Mouse (Mus musculus) urinary bladder, postnatal 10 days (tissue): ENCODE measurements around the gene Bhlha15.

Source experiments
- DNase-seq: peaks from one replicate; pipeline ENCODE4 v3.0.0; 2022; ENCODE audit warnings: low spot score

Gene Bhlha15

GRCm38 (mm10) chr5:144191026-144191425, 940 bp downstream of the Bhlha15 start:
- no peak for DNase-seq

DNA sequence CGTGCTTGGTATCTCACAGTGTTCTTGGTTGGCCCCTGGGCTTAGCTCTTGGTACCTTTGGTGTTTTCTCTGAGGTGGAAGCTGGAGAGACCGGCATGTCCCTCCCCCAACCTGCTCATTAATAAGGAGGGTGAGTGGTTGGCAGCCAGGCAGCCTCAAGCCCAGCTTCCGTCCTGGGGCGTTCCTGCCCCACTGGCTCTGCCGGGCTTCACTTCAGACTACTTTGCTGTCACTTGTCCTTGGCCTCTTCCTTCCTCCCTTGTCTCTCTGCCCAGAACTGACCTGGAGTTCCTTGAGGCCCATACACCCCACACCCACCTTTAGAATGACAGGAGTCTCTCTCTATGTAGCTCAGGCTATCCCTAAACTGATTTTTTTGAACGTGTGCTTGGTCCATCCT, 2.6 kb downstream of the Bhlha15 start:
- no peak for DNase-seq

- no peak for DNase-seq
Measured at GRCm38 (mm10) chr5:144194416-144194815, 4.3 kb downstream of the Bhlha15 start.

GRCm38 (mm10) chr5:144195567-144195966, 5.5 kb downstream of the Bhlha15 start:
- DNase-seq, result no peak

- no peak for DNase-seq
Measured at GRCm38 (mm10) chr5:144200616-144201015, 10.5 kb downstream of the Bhlha15 start.

GRCm38 (mm10) chr5:144202430-144202829, 12.3 kb downstream of the Bhlha15 start:
- no peak for DNase-seq

GRCm38 (mm10) chr5:144203398-144203959, 13.4 kb downstream of the Bhlha15 start:
- DNase-seq, result no peak

DNA sequence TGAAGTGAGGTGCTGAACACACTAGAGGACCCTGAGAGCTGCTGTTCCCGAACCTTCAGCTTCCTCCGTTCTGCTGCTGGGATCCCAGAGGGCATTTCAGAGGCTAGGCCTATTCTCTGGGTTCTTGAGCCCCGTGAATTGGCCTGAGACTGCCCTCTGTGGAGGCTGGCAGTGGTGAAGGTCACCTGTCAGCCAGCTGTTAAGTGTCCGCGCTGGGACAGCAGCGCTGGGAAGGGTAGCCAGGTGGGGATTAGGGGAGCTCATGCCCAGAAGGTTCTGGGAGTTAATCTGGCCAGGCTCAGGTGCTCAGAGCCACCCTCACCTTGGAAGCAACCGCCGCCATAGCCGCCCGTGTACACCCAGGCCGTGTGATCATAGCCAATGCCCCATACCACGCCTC, 14.2 kb downstream of the Bhlha15 start:
- DNase-seq, result no peak

GRCm38 (mm10) chr5:144204911-144205310, 14.8 kb downstream of the Bhlha15 start:
- DNase-seq, result no peak

DNA sequence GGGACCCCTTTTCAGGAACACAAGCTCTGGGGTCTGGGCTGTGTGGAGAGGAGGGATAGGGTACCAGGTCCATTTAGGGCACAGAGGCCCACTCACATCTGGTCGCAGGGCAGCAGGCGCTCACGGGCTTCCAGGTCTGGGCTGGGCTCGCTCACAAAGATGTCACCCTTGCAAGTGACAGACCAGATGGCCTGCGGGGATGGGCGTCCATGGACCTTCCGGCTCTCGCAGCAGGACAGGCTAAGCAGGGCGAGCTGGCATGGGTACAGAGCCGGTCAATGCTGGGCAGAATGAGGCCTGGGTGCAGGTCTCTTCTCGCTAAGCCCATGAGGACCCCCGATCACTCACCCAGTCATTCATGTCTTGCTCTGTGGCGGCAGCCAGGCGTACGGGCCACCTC, 16.0 kb downstream of the Bhlha15 start:
- no peak for DNase-seq

DNA sequence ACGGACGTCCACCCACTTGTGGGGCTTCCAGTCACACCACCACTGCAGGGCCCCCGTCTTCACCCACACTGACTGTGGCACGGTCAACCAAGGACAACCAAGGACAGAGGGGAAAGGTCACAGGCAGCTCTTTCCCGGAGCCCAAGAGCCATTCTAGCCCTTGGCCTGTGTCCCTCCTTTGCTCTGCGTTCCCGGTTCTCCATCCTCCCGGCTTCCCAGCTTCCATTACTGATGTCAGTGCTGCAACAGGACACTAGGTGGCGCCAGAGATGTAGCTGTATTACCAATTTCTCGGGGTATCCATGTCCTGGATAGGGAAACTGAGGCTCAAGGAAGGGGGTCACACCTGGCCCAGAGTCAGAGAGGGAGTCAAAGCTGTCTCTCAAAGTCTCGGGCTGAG, 17.4 kb downstream of the Bhlha15 start:
- DNase-seq, result no peak

- DNase-seq, result no peak
Measured at GRCm38 (mm10) chr5:144214453-144214852, 24.4 kb downstream of the Bhlha15 start.

DNA sequence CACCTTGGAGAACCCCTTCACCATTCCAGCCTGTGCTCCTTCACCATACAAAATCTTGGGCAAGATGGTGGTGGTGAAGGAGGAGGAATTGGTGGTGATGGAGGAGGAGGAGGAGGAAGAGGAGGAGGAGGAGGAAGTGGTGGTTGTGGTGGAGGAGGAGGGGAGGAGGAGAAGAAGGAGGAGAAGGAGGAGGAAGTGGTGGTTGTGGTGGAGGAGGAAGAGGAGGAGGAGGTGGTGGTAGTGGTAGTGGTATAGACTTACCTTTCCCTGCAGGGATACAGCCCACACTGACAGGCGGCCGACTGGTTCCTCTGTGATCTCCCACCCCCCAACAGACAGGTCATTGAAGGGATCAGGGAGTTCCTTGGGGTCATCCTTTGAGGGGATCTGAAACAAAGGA, 25.9 kb downstream of the Bhlha15 start:
- DNase-seq, result no peak

DNA sequence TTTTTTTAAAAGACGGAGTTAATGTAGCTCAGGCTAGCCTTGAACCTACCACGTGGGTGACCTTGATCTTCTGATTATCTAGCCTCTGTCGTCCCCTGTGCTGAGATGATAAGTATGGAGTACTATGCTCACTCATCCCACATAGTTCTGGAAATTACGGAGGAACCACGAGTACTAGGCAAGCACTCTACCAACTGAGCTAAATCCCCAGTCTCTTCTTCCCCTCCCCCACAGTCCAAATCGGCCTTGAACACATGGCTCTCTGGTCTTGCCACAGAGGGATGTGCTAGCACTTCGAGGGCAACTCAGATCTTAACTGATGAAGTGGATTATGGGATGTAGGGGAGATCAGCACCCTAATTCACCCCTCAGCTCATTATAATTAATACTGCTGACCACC, 28.0 kb downstream of the Bhlha15 start:
- no peak for DNase-seq

- DNase-seq, result no peak
Measured at GRCm38 (mm10) chr5:144219306-144219705, 29.2 kb downstream of the Bhlha15 start.

GRCm38 (mm10) chr5:144219936-144220335, 29.9 kb downstream of the Bhlha15 start:
- DNase-seq, result no peak

GRCm38 (mm10) chr5:144221305-144221704, 31.2 kb downstream of the Bhlha15 start:
- DNase-seq, result no peak

DNA sequence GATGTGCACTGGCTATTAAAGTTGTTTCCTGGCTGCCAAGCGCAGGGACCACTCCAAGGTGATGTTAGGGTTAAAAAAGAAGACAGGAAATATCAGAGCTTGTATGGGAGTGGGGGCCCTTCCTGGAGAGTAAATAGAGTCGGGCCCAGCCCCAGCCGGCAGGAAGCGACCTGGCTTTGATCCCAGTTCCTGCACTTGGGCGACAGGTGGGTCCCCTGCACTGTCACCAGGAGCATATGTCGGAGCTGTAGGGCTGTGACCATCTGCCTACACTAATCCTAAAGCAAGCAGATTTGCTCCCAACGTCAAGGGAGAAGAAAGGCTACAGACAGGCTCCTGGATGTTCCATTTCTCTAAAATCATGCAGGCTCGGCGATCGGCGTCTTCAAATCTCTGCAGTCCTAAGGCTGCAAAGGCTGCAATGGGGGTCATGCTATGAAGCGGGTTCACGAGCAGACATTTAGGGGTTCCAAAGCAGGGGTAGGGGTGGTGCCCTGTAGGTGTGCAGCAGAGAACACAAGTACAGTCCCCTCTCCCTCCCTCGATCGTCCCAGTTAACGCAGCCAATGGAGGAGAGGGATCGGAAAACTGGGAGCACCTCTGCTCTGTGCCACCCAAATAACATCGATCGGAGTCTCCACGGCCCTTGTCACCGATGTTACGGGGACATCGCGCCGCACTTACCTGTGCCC, 32.9 kb downstream of the Bhlha15 start:
- no peak for DNase-seq

DNA sequence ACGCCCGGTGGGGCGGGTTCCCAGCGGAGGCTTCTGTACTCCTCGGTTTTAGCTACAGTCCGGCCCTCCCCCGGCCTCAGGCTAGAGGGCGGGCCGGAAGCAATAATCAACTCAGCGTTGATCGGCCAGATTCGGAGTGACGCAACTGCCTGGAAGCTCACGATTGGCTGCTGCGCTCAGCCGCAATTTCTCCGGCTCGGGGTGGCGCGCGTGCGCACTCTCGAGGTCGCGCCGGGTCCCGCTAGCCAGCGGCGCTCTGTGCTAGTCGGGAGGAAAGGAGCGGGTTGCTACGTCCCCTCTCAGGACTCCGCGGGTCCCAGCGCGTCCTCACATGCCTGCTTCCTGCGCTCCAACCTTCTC, 33.4 kb downstream of the Bhlha15 start, which contains the start of gene Tecpr1:
Gene Tecpr1 (minus strand): TSS at position 113 of the 360 bp plus-strand sequence.
- peak; percentile 71 for DNase-seq

DNA sequence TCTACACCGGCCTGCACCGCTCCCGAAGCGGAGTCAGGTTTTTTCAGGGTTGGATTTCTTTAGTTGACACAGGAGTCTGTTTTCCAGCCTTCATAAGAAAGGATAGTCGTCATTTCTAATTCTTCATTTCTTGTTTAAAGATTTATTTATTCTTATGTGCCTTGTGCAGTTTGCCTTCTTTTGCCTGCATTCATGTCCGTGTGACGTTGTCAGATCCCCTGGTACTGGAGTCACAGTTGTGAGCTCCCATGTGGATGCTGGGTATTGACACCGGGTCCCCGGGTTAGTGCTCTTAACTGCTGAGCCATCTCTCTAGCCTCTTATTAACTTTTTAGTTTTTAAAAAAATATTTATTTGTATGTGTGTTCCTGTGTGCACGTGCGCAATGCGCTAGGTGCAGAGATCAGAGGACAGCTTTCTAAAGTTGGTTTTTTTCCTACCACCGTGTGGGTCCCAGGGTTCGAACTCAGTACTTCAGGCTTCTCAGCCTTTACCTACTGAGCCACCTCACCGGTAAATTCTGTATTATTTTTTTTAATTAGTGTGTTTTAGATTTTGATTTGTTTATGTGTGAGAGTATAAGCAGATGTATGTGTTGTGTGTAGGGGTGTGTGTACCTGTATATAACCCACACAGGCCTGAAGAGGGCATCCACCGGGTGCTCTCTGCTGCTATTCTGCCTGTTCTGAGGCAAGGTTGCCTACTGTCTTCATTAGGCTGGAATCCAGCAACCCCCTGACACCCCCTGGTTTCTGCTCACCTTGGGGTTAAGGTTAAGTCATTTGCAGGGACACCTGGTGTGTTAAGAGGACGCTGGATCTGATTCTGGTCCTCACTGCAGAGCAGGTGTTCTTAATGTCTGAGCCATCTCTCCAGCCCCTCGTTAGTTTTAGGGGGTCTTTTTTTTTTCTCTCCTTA, 34.1 kb downstream of the Bhlha15 start:
- no peak for DNase-seq

GRCm38 (mm10) chr5:144226220-144226619, 36.1 kb downstream of the Bhlha15 start:
- no peak for DNase-seq

DNA sequence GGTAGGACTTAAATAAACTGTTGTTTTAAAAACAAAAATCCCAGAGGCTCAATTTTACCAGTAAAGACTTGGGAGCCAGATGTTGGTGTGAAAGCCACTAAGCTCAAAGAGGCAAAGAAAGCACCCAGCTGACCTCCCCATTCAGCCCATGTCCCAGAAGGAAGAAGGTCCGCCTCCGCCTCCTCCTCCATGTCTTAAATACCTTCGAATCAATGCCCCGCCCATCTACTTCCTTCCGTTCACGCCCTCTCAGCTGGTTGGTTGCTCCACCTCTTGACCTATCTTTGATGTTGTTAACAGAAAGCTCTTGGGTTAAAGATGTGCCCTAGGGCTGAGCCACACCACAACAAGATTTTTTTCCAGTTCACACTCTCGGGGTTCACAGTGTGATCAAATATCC, 40.1 kb downstream of the Bhlha15 start:
- no peak for DNase-seq

- no peak for DNase-seq
Measured at GRCm38 (mm10) chr5:144231410-144231809, 41.3 kb downstream of the Bhlha15 start.
